Mouse (Mus musculus) megakaryocyte, embryonic 14.5 days (primary cell): ENCODE measurements around the gene Cab39.

Experiments used
- FLI1 ChIP-seq: IDR thresholded peaks from 2 replicates; pipeline ENCODE4 v1.6.1; 2012; ENCODE audit warnings: low read length, inconsistent platforms, mixed read lengths
- GATA1 ChIP-seq: IDR thresholded peaks from 3 replicates; pipeline ENCODE4 v1.6.1; 2012; ENCODE audit warnings: mixed read lengths, low read length, inconsistent platforms, borderline replicate concordance

- TF ChIP-seq GATA1 (no peak), FLI1 (no peak)
These were observed 50.1 kb downstream of the Cab39 start for GRCm38 (mm10) chr1:85843291-85843863.
